Mouse (Mus musculus) hindbrain, embryonic 14.5 days (tissue): ENCODE results near the gene Rubcnl. TPM values are rescaled to one million over a fixed set of nuclear protein-coding genes. Genes with fewer than 3 reads are reported as not detected.

Experiments
- ATAC-seq: fragments of 200-750 bp; cut with Nextera tagmentation; 2 replicates; pipeline ENCODE4 v1.8.0; 2017; ENCODE audit warnings: moderate number of reproducible peaks, mild to moderate bottlenecking, moderate TSS enrichment, moderate library complexity; ENCODE audit not compliant: low FRiP score
- DNase-seq: peaks from one replicate; pipeline ENCODE4 v3.0.0-alpha.2; 2015; ENCODE audit warnings: low spot score
- H3K27ac ChIP-seq: fragments of 300-500 bp; sonication (generic); 2 replicates; pipeline ENCODE4 v1.5.1; 2014; ENCODE audit warnings: mild to moderate bottlenecking, moderate library complexity
- H3K27me3 ChIP-seq: fragments of 300-500 bp; sonication (generic); 2 replicates; pipeline ENCODE4 v1.6.1; 2014; ENCODE audit warnings: mild to moderate bottlenecking, low read length, mixed read lengths; ENCODE audit not compliant: control insufficient read depth, insufficient read depth
- H3K36me3 ChIP-seq: fragments of 300-500 bp; sonication (generic); replicated peaks from 2 replicates; pipeline ENCODE4 v1.6.1; 2014; ENCODE audit not compliant: control insufficient read depth, insufficient read depth
- H3K4me1 ChIP-seq: fragments of 300-500 bp; sonication (generic); replicated peaks from 2 replicates; pipeline ENCODE4 v1.6.1; 2014; ENCODE audit warnings: antibody characterized with exemption, low read length, mixed read lengths; ENCODE audit not compliant: control insufficient read depth, insufficient read depth
- H3K4me2 ChIP-seq: fragments of 300-500 bp; sonication (generic); replicated peaks from 2 replicates; pipeline ENCODE4 v1.6.1; 2014; ENCODE audit warnings: mild to moderate bottlenecking, moderate library complexity
- H3K4me3 ChIP-seq: fragments of 300-500 bp; sonication (generic); replicated peaks from 2 replicates; pipeline ENCODE4 v1.5.1; 2014; ENCODE audit warnings: mild to moderate bottlenecking, low read length
- H3K9ac ChIP-seq: fragments of 300-500 bp; sonication (generic); 2 replicates; pipeline ENCODE4 v1.6.1; 2014
- H3K9me3 ChIP-seq: fragments of 300-500 bp; sonication (generic); 2 replicates; pipeline ENCODE4 v1.6.1; 2016; ENCODE audit warnings: low read length; ENCODE audit not compliant: control insufficient read depth
- WGBS: fragments of 180-500 bp; shearing (Covaris S2); extraction: QIAGEN DNeasy Blood & Tissue Kit; methylation state at CpG from one replicate; pipeline ENCODE4 v1.1.7; 2014; 5-methylcytosine and 5-hydroxymethylcytosine counted together
- polyA plus RNA-seq: library from polyadenylated mRNA; unstranded; fragments of >200 nt; fragmentation: Nextera tagmentation; extraction: Ambion mirVana; gene quantifications from 2 replicates; pipeline ENCODE4 v1.2.1, GENCODE M21; 2014

The Rubcnl gene
- polyA plus RNA-seq, 1 experiment from 2014 or later, result 0.27 TPM

DNA sequence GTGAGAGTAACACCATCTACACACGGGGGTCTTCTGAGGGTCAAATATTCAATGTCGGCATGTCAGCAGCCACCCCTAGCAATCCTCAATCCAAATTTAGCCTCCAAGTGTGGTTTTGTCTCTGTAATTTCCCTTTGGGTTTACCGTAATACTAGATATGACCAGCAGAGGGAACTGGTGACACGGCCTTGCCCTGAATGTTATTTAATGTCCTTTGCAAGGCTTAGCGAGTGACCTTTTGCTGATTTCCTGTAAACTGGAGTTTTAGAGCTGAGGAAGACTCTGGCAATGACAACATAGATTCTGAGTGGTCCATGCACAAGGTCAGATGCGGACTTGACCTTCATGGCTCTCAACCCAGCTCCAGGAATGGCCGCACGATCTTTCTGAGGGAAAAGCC, 44.7 kb downstream of the Rubcnl start:
- Histone ChIP-seq H3K27me3 (no peaks in the 10 kb centered on the region), H3K27ac (no peak overlapping the region), H3K4me1 (no peaks in the 10 kb centered on the region), H3K36me3 (no peaks in the 10 kb centered on the region), H3K4me2 (no peak overlapping the region), H3K4me3 (no peak overlapping the region), H3K9me3 (no peaks in the 10 kb centered on the region), H3K9ac (no peak overlapping the region)
- 46% methylated on average over 8 of the region's 8 CpGs for WGBS
- ATAC-seq, result no peak
- peak; percentile 78 for DNase-seq

GRCm38 (mm10) chr14:75063936-75064335, 48.1 kb downstream of the Rubcnl start:
- Histone ChIP-seq H3K4me1 (no peaks in the 10 kb centered on the region), H3K9me3 (no peaks in the 10 kb centered on the region), H3K36me3 (no peaks in the 10 kb centered on the region), H3K27me3 (no peaks in the 10 kb centered on the region), H3K27ac (no peak overlapping the region), H3K9ac (no peak overlapping the region), H3K4me3 (no peak overlapping the region), H3K4me2 (no peak overlapping the region)
- WGBS, result 97% methylated on average over 8 of the region's 8 CpGs
- DNase-seq (no peak), ATAC-seq (no peak)

DNA sequence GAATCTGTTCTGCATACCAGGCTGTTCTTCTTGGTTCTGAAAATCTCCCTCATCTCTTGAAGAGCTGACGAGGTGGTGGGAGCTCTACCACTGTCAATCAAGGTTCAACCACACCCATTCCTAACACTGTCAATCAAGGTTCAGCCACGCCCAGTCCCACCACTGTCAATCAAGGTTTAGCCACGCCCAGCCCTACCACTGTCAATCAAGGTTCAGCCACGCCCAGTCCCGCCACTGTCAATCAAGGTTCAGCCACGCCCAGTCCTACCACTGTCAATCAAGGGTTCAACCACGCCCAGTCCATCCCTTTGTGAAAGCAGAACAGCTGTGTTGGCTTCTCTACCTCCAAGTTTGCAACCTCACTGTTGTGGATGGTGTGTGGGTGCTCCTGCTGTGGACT, 48.7 kb downstream of the Rubcnl start:
- 81% methylated on average over 7 of the region's 7 CpGs for WGBS

GRCm38 (mm10) chr14:75065211-75065610, 49.4 kb downstream of the Rubcnl start:
- DNase-seq (no peak), ATAC-seq (no peak)
- Histone ChIP-seq H3K36me3 (no peaks in the 10 kb centered on the region), H3K9ac (no peak overlapping the region), H3K27ac (no peak overlapping the region), H3K27me3 (no peaks in the 10 kb centered on the region), H3K4me1 (no peaks in the 10 kb centered on the region), H3K9me3 (no peaks in the 10 kb centered on the region), H3K4me3 (no peak overlapping the region), H3K4me2 (no peak overlapping the region)
- 95% methylated on average over 5 of the region's 5 CpGs for WGBS

More for the DNA sequence above, 48.7 kb downstream of the Rubcnl start:
- ATAC-seq (no peak), DNase-seq (no peak)
- H3K27me3 ChIP-seq, result no peaks in the 10 kb centered on the region
- no peak overlapping the region for H3K9ac ChIP-seq
- H3K4me3 ChIP-seq, result no peak overlapping the region
- H3K4me2 ChIP-seq, result no peak overlapping the region
- H3K27ac ChIP-seq, result no peak overlapping the region
- no peaks in the 10 kb centered on the region for H3K9me3 ChIP-seq
- H3K4me1 ChIP-seq, result no peaks in the 10 kb centered on the region
- H3K36me3 ChIP-seq, result no peaks in the 10 kb centered on the region

DNA sequence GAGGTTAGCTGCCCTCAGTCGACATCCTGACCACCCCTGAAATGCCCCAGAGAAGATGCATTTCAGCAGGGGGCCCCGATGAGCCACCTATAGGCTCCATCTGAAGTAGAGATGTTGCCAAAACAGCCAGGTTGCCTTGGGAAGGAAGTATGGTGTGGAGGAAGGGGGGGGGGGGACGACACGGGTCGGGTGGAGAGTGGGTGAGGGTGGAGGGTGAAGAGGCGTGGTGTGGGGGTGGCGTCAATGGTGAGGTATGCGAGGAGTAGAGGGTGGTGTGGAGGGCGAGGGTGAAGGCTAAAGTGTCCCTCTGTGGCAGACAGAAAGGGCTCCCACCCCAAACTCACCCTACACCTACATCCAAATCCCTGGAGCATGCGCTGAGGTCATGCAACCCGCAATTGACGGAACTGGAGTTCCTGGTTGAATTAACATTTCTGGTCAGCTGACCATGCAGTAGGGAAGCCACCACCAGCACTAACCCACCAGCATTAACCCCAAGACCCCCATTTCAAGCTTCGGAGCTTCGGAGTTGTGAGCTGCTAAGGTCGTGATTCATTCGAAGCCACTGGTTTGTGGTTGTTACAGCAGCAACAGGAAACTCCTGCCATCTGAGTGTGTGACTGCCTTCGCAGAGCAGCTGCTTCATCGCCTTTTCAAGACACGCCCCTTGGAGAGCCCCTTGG, 52.7 kb downstream of the Rubcnl start:
- WGBS, result 88% methylated on average over 17 of the region's 19 CpGs
- Histone ChIP-seq H3K27me3 (no peaks in the 10 kb centered on the region), H3K9ac (no peak overlapping the region)

GRCm38 (mm10) chr14:75069356-75069979, 53.6 kb downstream of the Rubcnl start:
- Histone ChIP-seq H3K4me3 (no peak overlapping the region), H3K9ac (no peak overlapping the region), H3K4me1 (no peaks in the 10 kb centered on the region), H3K4me2 (no peak overlapping the region), H3K27ac (no peak overlapping the region), H3K9me3 (no peaks in the 10 kb centered on the region), H3K36me3 (no peaks in the 10 kb centered on the region), H3K27me3 (no peaks in the 10 kb centered on the region)
- 87% methylated on average over 7 of the region's 7 CpGs for WGBS
- ATAC-seq (no peak), DNase-seq (no peak)

More for the DNA sequence above, 52.7 kb downstream of the Rubcnl start:
- ATAC-seq, result no peak
- Histone ChIP-seq H3K36me3 (no peaks in the 10 kb centered on the region), H3K27ac (no peak overlapping the region), H3K4me1 (no peaks in the 10 kb centered on the region), H3K4me3 (no peak overlapping the region), H3K4me2 (no peak overlapping the region), H3K9me3 (no peaks in the 10 kb centered on the region)
- DNase-seq, result no peak

GRCm38 (mm10) chr14:75071091-75071490, 55.3 kb downstream of the Rubcnl start:
- Histone ChIP-seq H3K27ac (no peak overlapping the region), H3K9me3 (no peaks in the 10 kb centered on the region), H3K27me3 (no peaks in the 10 kb centered on the region), H3K4me3 (no peak overlapping the region), H3K4me1 (no peaks in the 10 kb centered on the region), H3K9ac (no peak overlapping the region), H3K36me3 (no peaks in the 10 kb centered on the region), H3K4me2 (no peak overlapping the region)
- DNase-seq (no peak), ATAC-seq (no peak)
- WGBS, result 94% methylated on average over 15 of the region's 15 CpGs

GRCm38 (mm10) chr14:75075299-75076180, 59.7 kb downstream of the Rubcnl start:
- Histone ChIP-seq H3K4me3 (no peak overlapping the region), H3K27ac (no peak overlapping the region), H3K9me3 (no peaks in the 10 kb centered on the region), H3K36me3 (no peaks in the 10 kb centered on the region), H3K9ac (no peak overlapping the region), H3K4me1 (no peaks in the 10 kb centered on the region), H3K27me3 (no peaks in the 10 kb centered on the region), H3K4me2 (no peak overlapping the region)
- 65% methylated on average over 10 of the region's 10 CpGs for WGBS
- DNase-seq (no peak), ATAC-seq (no peak)

GRCm38 (mm10) chr14:75077946-75078345, 62.1 kb downstream of the Rubcnl start:
- DNase-seq, result no peak
- H3K4me3 ChIP-seq, result no peak overlapping the region
- 64% methylated on average over 6 of the region's 6 CpGs for WGBS
- H3K9ac ChIP-seq, result no peak overlapping the region
- no peak overlapping the region for H3K27ac ChIP-seq
- H3K27me3 ChIP-seq, result no peaks in the 10 kb centered on the region
- H3K4me2 ChIP-seq, result no peak overlapping the region
- no peaks in the 10 kb centered on the region for H3K9me3 ChIP-seq
- no peaks in the 10 kb centered on the region for H3K36me3 ChIP-seq
- ATAC-seq, result no peak
- H3K4me1 ChIP-seq, result no peaks in the 10 kb centered on the region
